Mouse (Mus musculus) G1E (cell line): ENCODE measurements around the gene Zfp442. TPM values are rescaled to one million over a fixed set of nuclear protein-coding genes. Genes with fewer than 3 reads are reported as not detected.
"Not testable (repeated sequence)": the region's sequence is repeated elsewhere in the genome, so short reads cannot be mapped to it uniquely, and the experiment has no call there.

Source experiments
- ATAC-seq: 2 replicates; pipeline ENCODE4 v1.8.0; 2016; ENCODE audit warnings: mild to moderate bottlenecking; ENCODE audit not compliant: insufficient number of reproducible peaks, poor library complexity, low FRiP score, severe bottlenecking; ENCODE audit errors: extremely low read depth
- DNase-seq: peaks from one replicate; pipeline ENCODE4 v3.0.0; 2012; ENCODE audit warnings: low spot score
- H3K27me3 ChIP-seq: 2 replicates; pipeline ENCODE4 v1.6.1; 2012; ENCODE audit warnings: mild to moderate bottlenecking, low read length, inconsistent platforms; ENCODE audit not compliant: insufficient read depth
- H3K36me3 ChIP-seq: replicated peaks from 2 replicates; pipeline ENCODE3; 2012; ENCODE audit warnings: mild to moderate bottlenecking, inconsistent platforms
- H3K4me1 ChIP-seq: 2 replicates; pipeline ENCODE4 v1.6.1; 2012; ENCODE audit warnings: low read depth, low read length, inconsistent platforms, mixed read lengths; ENCODE audit not compliant: insufficient read depth
- H3K4me3 ChIP-seq: 2 replicates; pipeline ENCODE4 v1.5.1; 2012; ENCODE audit warnings: low read depth, mild to moderate bottlenecking, inconsistent platforms, low read length, moderate library complexity, mixed read lengths
- H3K9me3 ChIP-seq: replicated peaks from 2 replicates; pipeline ENCODE4 v1.6.1; 2012; ENCODE audit warnings: inconsistent platforms
- CTCF ChIP-seq: IDR thresholded peaks from 2 replicates; pipeline ENCODE4 v1.5.1; 2012; ENCODE audit warnings: low read depth, low read length, inconsistent platforms, mixed read lengths
- GATA1 ChIP-seq: IDR thresholded peaks from 2 replicates; pipeline ENCODE4 v1.6.1; 2012; ENCODE audit warnings: borderline replicate concordance, low read length, inconsistent platforms, mixed read lengths
- GATA2 ChIP-seq: IDR thresholded peaks from 2 replicates; pipeline ENCODE4 v1.6.1; 2012; ENCODE audit warnings: low read depth, low read length, inconsistent platforms, borderline replicate concordance
- POLR2AphosphoS5 ChIP-seq: IDR thresholded peaks from 2 replicates; pipeline ENCODE4 v1.6.1; 2012; ENCODE audit warnings: low read depth, low read length, inconsistent platforms; ENCODE audit not compliant: insufficient replicate concordance
- TAL1 ChIP-seq: conservative IDR thresholded peaks from 2 replicates; pipeline ENCODE4 v1.6.1; 2012; ENCODE audit warnings: low read depth, low read length, inconsistent platforms, mixed read lengths
- polyA plus RNA-seq: library from polyadenylated mRNA; stranded (reverse); fragments of >175 nt; gene quantifications from 2 replicates; pipeline ENCODE4 v1.2.3, GENCODE M21; 2012
- total RNA-seq, 2 experiments: library from RNA; stranded (forward) in 1 of 2; stranded (reverse) in 1 of 2; fragments of 200-1000 nt in 1 of 2; fragments of >200 nt in 1 of 2; fragmentation: Nextera tagmentation in 1 of 2; gene quantifications; 2 replicates each; pipeline ENCODE4 v1.2.3; 2014 to 2017

Zfp442 gene
- total and polyA plus RNA-seq, 3 experiments = 0.22 to 0.60 TPM; not detected in 1

DNA sequence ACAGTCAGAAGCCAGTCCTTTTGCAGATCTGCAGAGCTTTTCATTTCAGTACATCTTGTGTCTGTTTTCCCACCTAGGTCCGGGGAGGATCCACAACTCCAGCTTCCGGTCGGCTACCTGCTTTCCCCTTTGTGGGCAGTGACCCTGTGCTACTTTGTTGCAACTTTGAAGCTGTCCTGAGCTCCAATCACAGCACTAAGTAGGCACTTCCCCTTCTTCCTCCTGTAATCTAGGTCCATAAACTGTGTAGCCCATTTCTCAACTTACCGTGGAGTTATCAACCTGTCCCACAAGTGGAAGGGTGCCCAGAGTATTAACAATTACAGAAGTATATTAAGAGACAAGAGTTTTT, 88.4 kb downstream of the Zfp442 start:
- TF ChIP-seq POLR2AphosphoS5 (no peak), CTCF (no peak), TAL1 (no peak), GATA2 (no peak), GATA1 (no peak)
- peak overlapping the region; percentile 65; the same call in 1 of the 2 replicates for H3K4me3 ChIP-seq
- ATAC-seq = no peak

DNA sequence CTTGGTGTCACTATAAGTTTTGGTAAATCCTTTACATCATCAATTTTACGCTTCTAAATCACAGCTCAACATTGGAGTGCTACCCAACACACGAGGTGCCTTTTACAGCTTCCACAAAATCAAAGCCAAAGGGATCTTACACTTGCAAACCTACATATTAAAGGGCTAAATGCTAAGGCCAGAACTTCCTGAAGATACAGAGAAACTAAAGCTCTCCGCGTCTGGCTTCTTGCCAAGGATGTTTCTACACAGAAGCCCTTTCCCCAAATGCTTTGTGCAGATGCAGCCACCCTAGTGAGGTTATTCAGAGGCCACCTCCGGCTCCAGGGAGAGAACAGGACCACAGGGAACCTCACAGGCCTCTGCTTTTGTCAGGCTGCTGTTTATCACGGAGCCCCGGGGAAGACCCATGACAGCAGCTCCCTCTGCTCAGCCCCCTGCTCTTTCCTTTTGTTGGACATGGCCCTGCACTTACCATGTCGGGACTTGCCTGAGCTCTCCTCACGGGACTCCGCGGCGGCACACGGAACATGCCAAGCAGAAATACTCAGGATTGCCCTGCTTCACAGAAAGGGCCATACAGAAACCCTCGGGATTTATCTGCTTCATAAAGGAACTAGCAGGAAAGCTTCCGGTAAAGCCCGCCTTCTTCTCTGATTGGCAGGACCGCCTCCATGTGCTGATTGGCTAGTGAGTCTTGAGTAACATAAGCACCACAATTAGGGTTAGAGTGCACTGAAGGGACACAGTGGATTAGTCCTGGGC, 89.0 kb downstream of the Zfp442 start, which contains the start of gene 3300002I08Rik:
Gene 3300002I08Rik, minus strand, starts transcription at position 653 of the 765 bp plus-strand sequence.
- H3K27me3 ChIP-seq, H3K4me1 ChIP-seq, H3K9me3 ChIP-seq, H3K36me3 ChIP-seq: not testable (repeated sequence)
- ATAC-seq = peak; percentile 92
- DNase-seq = peak; percentile 3
- peak within 1 kb of the TSS; percentile 65 for H3K4me3 ChIP-seq

More for the DNA sequence above, 88.4 kb downstream of the Zfp442 start:
- DNase-seq = no peak
- no peaks in the 10 kb centered on the region for H3K36me3 ChIP-seq
- no peaks in the 10 kb centered on the region for H3K4me1 ChIP-seq
- H3K9me3 ChIP-seq = no peaks in the 10 kb centered on the region
- no peaks in the 10 kb centered on the region for H3K27me3 ChIP-seq

Other genes starting within 250 kb of the Zfp442 start
- gene Zfp937, start 233.4 kb downstream of the Zfp442 start, total RNA-seq (2014; fragmentation: Nextera tagmentation) = not detected in 2 replicates
- 0.22 TPM in 1 of 2 replicates, not detected in the other for gene Zfp937, start 233.4 kb downstream of the Zfp442 start, total RNA-seq (2017)
- gene Zfp937, start 233.4 kb downstream of the Zfp442 start, polyA plus RNA-seq = 0.02 TPM in 1 of 2 replicates, not detected in the other
- 7.6 and 7.7 TPM in 2 replicates for gene Gm21994, start 195.9 kb downstream of the Zfp442 start, total RNA-seq (2014; fragmentation: Nextera tagmentation)
- gene Gm21994, start 195.9 kb downstream of the Zfp442 start, total RNA-seq (2017) = 2.0 and 4.0 TPM in 2 replicates
- 0.15 and 0.23 TPM in 2 replicates for gene Gm21994, start 195.9 kb downstream of the Zfp442 start, polyA plus RNA-seq
- gene Gm14124, start 194.0 kb downstream of the Zfp442 start, total RNA-seq (2014; fragmentation: Nextera tagmentation) = not detected in 2 replicates
- gene Gm14124, start 194.0 kb downstream of the Zfp442 start, total RNA-seq (2017) = 0.35 and 0.98 TPM in 2 replicates
- not detected in 2 replicates for gene Gm14124, start 194.0 kb downstream of the Zfp442 start, polyA plus RNA-seq
- gene Gm10130, start 127.8 kb downstream of the Zfp442 start, total RNA-seq (2014; fragmentation: Nextera tagmentation) = 4.8 TPM in 1 of 2 replicates, not detected in the other
- 8.7 and 11.0 TPM in 2 replicates for gene Gm10130, start 127.8 kb downstream of the Zfp442 start, total RNA-seq (2017)
- gene Gm10130, start 127.8 kb downstream of the Zfp442 start, polyA plus RNA-seq = not detected in 2 replicates
- gene 3300002I08Rik, start 88.7 kb downstream of the Zfp442 start, total RNA-seq (2014; fragmentation: Nextera tagmentation) = not detected in 2 replicates
- gene 3300002I08Rik, start 88.7 kb downstream of the Zfp442 start, total RNA-seq (2017) = 0.41 and 1.0 TPM in 2 replicates
- not detected in 2 replicates for gene 3300002I08Rik, start 88.7 kb downstream of the Zfp442 start, polyA plus RNA-seq
- gene Zfp345, start 33.6 kb upstream of the Zfp442 start, total RNA-seq (2014; fragmentation: Nextera tagmentation) = 14.1 and 17.5 TPM in 2 replicates
- gene Zfp345, start 33.6 kb upstream of the Zfp442 start, total RNA-seq (2017) = 14.2 and 20.8 TPM in 2 replicates
- 0.24 and 0.31 TPM in 2 replicates for gene Zfp345, start 33.6 kb upstream of the Zfp442 start, polyA plus RNA-seq
- gene Cst7, start 118.9 kb upstream of the Zfp442 start, total RNA-seq (2014; fragmentation: Nextera tagmentation) = not detected in 2 replicates
- 14.2 and 18.2 TPM in 2 replicates for gene Cst7, start 118.9 kb upstream of the Zfp442 start, total RNA-seq (2017)
- gene Cst7, start 118.9 kb upstream of the Zfp442 start, polyA plus RNA-seq = 0.22 and 0.24 TPM in 2 replicates
- gene Apmap, start 157.1 kb upstream of the Zfp442 start, total RNA-seq (2014; fragmentation: Nextera tagmentation) = 15.1 and 17.0 TPM in 2 replicates
- 31.5 and 32.3 TPM in 2 replicates for gene Apmap, start 157.1 kb upstream of the Zfp442 start, total RNA-seq (2017)
- 37.7 and 55.2 TPM in 2 replicates for gene Apmap, start 157.1 kb upstream of the Zfp442 start, polyA plus RNA-seq
- gene Acss1, start 217.0 kb upstream of the Zfp442 start, total RNA-seq (2014; fragmentation: Nextera tagmentation) = 121 and 123 TPM in 2 replicates
- gene Acss1, start 217.0 kb upstream of the Zfp442 start, total RNA-seq (2017) = 67.3 and 75.9 TPM in 2 replicates
- gene Acss1, start 217.0 kb upstream of the Zfp442 start, polyA plus RNA-seq = 24.8 and 42.1 TPM in 2 replicates
- not detected in 2 replicates for gene Vsx1, start 237.9 kb upstream of the Zfp442 start, total RNA-seq (2014; fragmentation: Nextera tagmentation)
- 0.05 TPM in 1 of 2 replicates, not detected in the other for gene Vsx1, start 237.9 kb upstream of the Zfp442 start, total RNA-seq (2017)
- gene Vsx1, start 237.9 kb upstream of the Zfp442 start, polyA plus RNA-seq = not detected in 2 replicates